8 mouse cellular contexts compared by ENCODE assay signal in genomic region chr17:46681466-46682118, GRCm38 (mm10). TPM values are rescaled to one million over a fixed set of nuclear protein-coding genes. Genes with fewer than 3 reads are reported as not detected.
DNase-seq lines count a peak whose midpoint lies in the region; ATAC-seq and TF ChIP-seq lines count a peak whose summit lies in the region.

No protein-coding gene starts in this region.

- TF ChIP-seq POLR2A in kidney, adult 2 months (IDR thresholded peaks at IDR 0.05; ENCODE audit: low read depth, low read length): no peak

- WGBS in kidney, adult 2 months: 25% methylated on average over 12 of the region's 12 CpGs
- 26% methylated on average over 12 of the region's 12 CpGs for WGBS in hindbrain, embryonic 11.5 days
- WGBS in midbrain, embryonic 14.5 days: 24% methylated on average over 12 of the region's 12 CpGs

- H3K36me3 ChIP-seq in kidney, adult 2 months (ENCODE audit: control insufficient read depth, insufficient read depth, low read length): no peaks in the 10 kb centered on the region
- H3K36me3 ChIP-seq in hindbrain, embryonic 11.5 days (ENCODE audit: control insufficient read depth, insufficient read depth, low read length): peaks cover 19% of the 10 kb centered on the region
- peaks cover 56% of the 10 kb centered on the region for H3K36me3 ChIP-seq in midbrain, embryonic 14.5 days (ENCODE audit: control insufficient read depth, insufficient read depth, low read length)

- no peak overlapping the region for H3K27ac ChIP-seq in kidney, adult 2 months (ENCODE audit: insufficient read depth, low read depth, low read length)
- peak overlapping the region; percentile 61 for H3K27ac ChIP-seq in hindbrain, embryonic 11.5 days (ENCODE audit: low read depth, low read length)
- peak overlapping the region; percentile 61 for H3K27ac ChIP-seq in midbrain, embryonic 14.5 days (replicated peaks; ENCODE audit: low read depth, low read length)

- no peaks in the 10 kb centered on the region for H3K27me3 ChIP-seq in kidney, adult 2 months (replicated peaks; ENCODE audit: control insufficient read depth, insufficient read depth, low read length)
- H3K27me3 ChIP-seq in hindbrain, embryonic 11.5 days (ENCODE audit: control insufficient read depth, insufficient read depth, low read length): no peaks in the 10 kb centered on the region
- H3K27me3 ChIP-seq in midbrain, embryonic 14.5 days (ENCODE audit: control insufficient read depth, insufficient read depth, low read length): no peaks in the 10 kb centered on the region

- peak overlapping the region; percentile 68 for H3K4me3 ChIP-seq in kidney, adult 2 months (ENCODE audit: insufficient read depth, low read depth, low read length)
- peak overlapping the region; percentile 89 for H3K4me3 ChIP-seq in hindbrain, embryonic 11.5 days (ENCODE audit: low read depth, low read length)
- peak overlapping the region; percentile 82 for H3K4me3 ChIP-seq in midbrain, embryonic 14.5 days (replicated peaks; ENCODE audit: low read depth, low read length)

- no peak for DNase-seq in kidney, adult 2 months
- no peak for DNase-seq in kidney, postnatal 10 days
- peak; percentile 18 for DNase-seq in NIH3T3 (ENCODE audit: low read depth)
- DNase-seq in hindbrain, embryonic 11.5 days (ENCODE audit: low spot score): peak; percentile 17
- DNase-seq in midbrain, embryonic 14.5 days: no peak
- no peak for DNase-seq in layer of hippocampus, adult 8-10 months (ENCODE audit: low spot score in 2 of 2)
- no peak for DNase-seq in layer of hippocampus, postnatal 36 days
- no peak for DNase-seq in layer of hippocampus, postnatal 10 days (ENCODE audit: low spot score in 2 of 2)

- TF ChIP-seq CTCF in kidney, adult 2 months (conservative IDR thresholded peaks at IDR 0.05; ENCODE audit: insufficient read depth, insufficient read length, low read depth, low read length): no peak

- H3K9ac ChIP-seq in hindbrain, embryonic 11.5 days (ENCODE audit: low read depth, low read length): peak overlapping the region; percentile 60
- peak overlapping the region; percentile 62 for H3K9ac ChIP-seq in midbrain, embryonic 14.5 days (replicated peaks; ENCODE audit: low read length)

- no peak for ATAC-seq in hindbrain, embryonic 11.5 days (ENCODE audit: low FRiP score)
- ATAC-seq in midbrain, embryonic 14.5 days (ENCODE audit: low FRiP score, low TSS enrichment): no peak

- peak overlapping the region; percentile 88 for H3K4me2 ChIP-seq in hindbrain, embryonic 11.5 days (replicated peaks; ENCODE audit: low read depth, low read length)
- peak overlapping the region; percentile 97 for H3K4me2 ChIP-seq in midbrain, embryonic 14.5 days (ENCODE audit: low read length)

- peaks cover 11% of the 10 kb centered on the region for H3K4me1 ChIP-seq in kidney, adult 2 months (ENCODE audit: control insufficient read depth, insufficient read depth, low read length)
- H3K4me1 ChIP-seq in hindbrain, embryonic 11.5 days (replicated peaks; ENCODE audit: control insufficient read depth, insufficient read depth, low read length): peaks cover 9% of the 10 kb centered on the region; the same call in 1 of the 2 replicates
- peaks cover 19% of the 10 kb centered on the region for H3K4me1 ChIP-seq in midbrain, embryonic 14.5 days (ENCODE audit: control insufficient read depth, insufficient read depth, low read length)

- no peaks in the 10 kb centered on the region for H3K9me3 ChIP-seq in hindbrain, embryonic 11.5 days (ENCODE audit: control insufficient read depth, low read length)
- H3K9me3 ChIP-seq in midbrain, embryonic 14.5 days (ENCODE audit: control insufficient read depth, low read length): no peaks in the 10 kb centered on the region

RNA-seq across cellular contexts. Expression of gene Klhdc3, which starts 0.9 kb away (rescaled TPM):
- 88.6 and 90.6 TPM in 2 replicates for polyA plus RNA-seq in kidney, adult 2 months (2012; rRNA removed)
- polyA plus RNA-seq in hindbrain, embryonic 11.5 days (2014; fragmentation: Nextera tagmentation; extraction: Ambion mirVana): 101 and 122 TPM in 2 replicates
- 141 and 150 TPM in 2 replicates for polyA plus RNA-seq in midbrain, embryonic 14.5 days (2014; fragmentation: Nextera tagmentation; extraction: Ambion mirVana)
- total RNA-seq in layer of hippocampus, adult 8-10 months (2022): 100 to 1,000 TPM; 155 to 173 (median 166) TPM
- total RNA-seq in layer of hippocampus, postnatal 36 days (2021): 100 to 1,000 TPM; 166 to 167 TPM
- total RNA-seq in layer of hippocampus, postnatal 10 days (2021): 100 to 1,000 TPM; 153 to 160 TPM

RNA-seq across cellular contexts. Expression of gene Mea1, which starts 3.0 kb away (rescaled TPM):
- polyA plus RNA-seq in kidney, adult 2 months (2012; rRNA removed): 89.2 and 99.3 TPM in 2 replicates
- 192 and 201 TPM in 2 replicates for polyA plus RNA-seq in hindbrain, embryonic 11.5 days (2014; fragmentation: Nextera tagmentation; extraction: Ambion mirVana)
- polyA plus RNA-seq in midbrain, embryonic 14.5 days (2014; fragmentation: Nextera tagmentation; extraction: Ambion mirVana): 240 and 297 TPM in 2 replicates
- total RNA-seq in layer of hippocampus, adult 8-10 months (2022): 100 to 1,000 TPM in 1 of 4 experiments, 10 to 100 TPM in 3; 92.7 to 105 (median 96.4) TPM
- 100 to 1,000 TPM in 1 of 2 experiments, 10 to 100 TPM in 1; 97.6 to 100 TPM for total RNA-seq in layer of hippocampus, postnatal 36 days (2021)
- total RNA-seq in layer of hippocampus, postnatal 10 days (2021): 100 to 1,000 TPM; 118 TPM

RNA-seq across cellular contexts. Expression of gene Rrp36, which starts 7.4 kb away (rescaled TPM):
- 37.1 and 41.1 TPM in 2 replicates for polyA plus RNA-seq in kidney, adult 2 months (2012; rRNA removed)
- 57.9 and 58.4 TPM in 2 replicates for polyA plus RNA-seq in hindbrain, embryonic 11.5 days (2014; fragmentation: Nextera tagmentation; extraction: Ambion mirVana)
- 35.3 and 40.5 TPM in 2 replicates for polyA plus RNA-seq in midbrain, embryonic 14.5 days (2014; fragmentation: Nextera tagmentation; extraction: Ambion mirVana)
- 10 to 100 TPM; 12.1 to 20.5 (median 17.0) TPM for total RNA-seq in layer of hippocampus, adult 8-10 months (2022)
- 10 to 100 TPM; 14.5 to 15.4 TPM for total RNA-seq in layer of hippocampus, postnatal 36 days (2021)
- total RNA-seq in layer of hippocampus, postnatal 10 days (2021): 10 to 100 TPM; 18.0 to 20.7 TPM

RNA-seq across cellular contexts. Expression of gene Ppp2r5d, which starts 23.3 kb away (rescaled TPM):
- polyA plus RNA-seq in kidney, adult 2 months (2012; rRNA removed): 37.2 and 38.9 TPM in 2 replicates
- polyA plus RNA-seq in hindbrain, embryonic 11.5 days (2014; fragmentation: Nextera tagmentation; extraction: Ambion mirVana): 89.4 and 103 TPM in 2 replicates
- polyA plus RNA-seq in midbrain, embryonic 14.5 days (2014; fragmentation: Nextera tagmentation; extraction: Ambion mirVana): 68.3 and 81.4 TPM in 2 replicates
- 10 to 100 TPM; 78.6 to 86.9 (median 81.8) TPM for total RNA-seq in layer of hippocampus, adult 8-10 months (2022)
- total RNA-seq in layer of hippocampus, postnatal 36 days (2021): 10 to 100 TPM; 86.5 to 91.9 TPM
- total RNA-seq in layer of hippocampus, postnatal 10 days (2021): 10 to 100 TPM; 91.8 to 94.1 TPM

RNA-seq across cellular contexts. Expression of gene Pex6, which starts 29.7 kb away (rescaled TPM):
- 68.2 and 84.1 TPM in 2 replicates for polyA plus RNA-seq in kidney, adult 2 months (2012; rRNA removed)
- polyA plus RNA-seq in hindbrain, embryonic 11.5 days (2014; fragmentation: Nextera tagmentation; extraction: Ambion mirVana): 12.5 and 14.6 TPM in 2 replicates
- 20.2 and 24.5 TPM in 2 replicates for polyA plus RNA-seq in midbrain, embryonic 14.5 days (2014; fragmentation: Nextera tagmentation; extraction: Ambion mirVana)
- total RNA-seq in layer of hippocampus, adult 8-10 months (2022): 10 to 100 TPM; 42.8 to 54.4 (median 51.9) TPM
- 10 to 100 TPM; 54.6 to 56.6 TPM for total RNA-seq in layer of hippocampus, postnatal 36 days (2021)
- total RNA-seq in layer of hippocampus, postnatal 10 days (2021): 10 to 100 TPM; 28.4 to 33.9 TPM

Comparison
In these comparisons a context has a peak if more than half of its experiments do, and no peak if none do; other contexts are left out.
1. DNase-seq: peak in NIH3T3 (single experiment) and hindbrain, embryonic 11.5 days (single experiment); none in kidney, adult 2 months (single experiment), kidney, postnatal 10 days (single experiment), midbrain, embryonic 14.5 days (single experiment), layer of hippocampus, adult 8-10 months (0 of 2), layer of hippocampus, postnatal 36 days (0 of 2) and layer of hippocampus, postnatal 10 days (0 of 2).
2. Peak in every context shown above with its lines, with median percentiles within 50 percentile points of each other: H3K4me3 ChIP-seq.